Mouse (Mus musculus): ENCODE data around the gene Tmem106a. TPM values are rescaled to one million over a fixed set of nuclear protein-coding genes. Genes with fewer than 3 reads are reported as not detected.

Tmem106a gene
- 1.5 and 1.8 TPM in 2 replicates for polyA plus RNA-seq (2016; fragmentation: Nextera tagmentation; extraction: Ambion mirVana)

- WGBS: 23% methylated on average over 31 of the region's 31 CpGs
- Histone ChIP-seq H3K27me3 (ENCODE audit: poor library complexity, severe bottlenecking) (no peaks in the 10 kb centered on the region), H3K27ac (peak within 1 kb of the TSS; percentile 66), H3K36me3 (replicated peaks) (peaks cover 33% of the 10 kb centered on the region), H3K9me3 (no peaks in the 10 kb centered on the region), H3K4me1 (peaks cover 10% of the 10 kb centered on the region), H3K4me3 (peak within 1 kb of the TSS; percentile 50)
- peak; percentile 64 for DNase-seq (ENCODE audit: extremely low spot score, low spot score)
Observed at GRCm38 (mm10) chr11:101582054-101583035, at the start of gene Tmem106a. Tmem106a (plus strand) TSS chr11:101582242.

GRCm38 (mm10) chr11:101543533-101543932 is 38.5 kb upstream of the Tmem106a start:
- no peak for DNase-seq (ENCODE audit: extremely low spot score, low spot score)
- Histone ChIP-seq H3K36me3 (replicated peaks) (peaks cover 92% of the 10 kb centered on the region), H3K4me3 (no peak overlapping the region), H3K27ac (no peak overlapping the region), H3K9me3 (no peaks in the 10 kb centered on the region), H3K4me1 (peaks cover 7% of the 10 kb centered on the region), H3K27me3 (ENCODE audit: poor library complexity, severe bottlenecking) (no peaks in the 10 kb centered on the region)
- 93% methylated on average over 9 of the region's 9 CpGs for WGBS

GRCm38 (mm10) chr11:101544132-101544531 is 37.9 kb upstream of the Tmem106a start:
- Histone ChIP-seq H3K36me3 (replicated peaks) (peaks cover 93% of the 10 kb centered on the region), H3K4me3 (no peak overlapping the region), H3K27me3 (ENCODE audit: poor library complexity, severe bottlenecking) (no peaks in the 10 kb centered on the region), H3K27ac (no peak overlapping the region), H3K4me1 (peaks cover 7% of the 10 kb centered on the region), H3K9me3 (no peaks in the 10 kb centered on the region)
- DNase-seq (ENCODE audit: extremely low spot score, low spot score): no peak
- 91% methylated on average over 1 of the region's 1 CpGs for WGBS

GRCm38 (mm10) chr11:101548526-101548925 is 33.5 kb upstream of the Tmem106a start:
- no peak for DNase-seq (ENCODE audit: extremely low spot score, low spot score)
- H3K4me1 ChIP-seq: peaks cover 18% of the 10 kb centered on the region
- no peaks in the 10 kb centered on the region for H3K9me3 ChIP-seq
- H3K36me3 ChIP-seq (replicated peaks): peaks cover 63% of the 10 kb centered on the region
- H3K4me3 ChIP-seq: no peak overlapping the region
- no peaks in the 10 kb centered on the region for H3K27me3 ChIP-seq (ENCODE audit: poor library complexity, severe bottlenecking)
- H3K27ac ChIP-seq: no peak overlapping the region

GRCm38 (mm10) chr11:101551751-101552475 is 30.1 kb upstream of the Tmem106a start, which contains the start of the genes Brca1 and Nbr1:
Brca1 (minus strand) TSS chr11:101551955.
Nbr1 (plus strand) TSS chr11:101552149.
- Histone ChIP-seq H3K4me3 (peak within 1 kb of the TSS; percentile 85), H3K36me3 (replicated peaks) (peaks cover 48% of the 10 kb centered on the region), H3K4me1 (peaks cover 31% of the 10 kb centered on the region), H3K27me3 (ENCODE audit: poor library complexity, severe bottlenecking) (no peaks in the 10 kb centered on the region), H3K27ac (peak within 1 kb of the TSS; percentile 98), H3K9me3 (no peaks in the 10 kb centered on the region)
- peak; percentile 98 for DNase-seq (ENCODE audit: extremely low spot score, low spot score)
- under 1% methylated on average over 43 of the region's 43 CpGs for WGBS

- H3K36me3 ChIP-seq (replicated peaks): peaks cover 48% of the 10 kb centered on the region
- H3K27me3 ChIP-seq (ENCODE audit: poor library complexity, severe bottlenecking): no peaks in the 10 kb centered on the region
- H3K9me3 ChIP-seq: no peaks in the 10 kb centered on the region
- DNase-seq (ENCODE audit: extremely low spot score, low spot score): peak; percentile 97
- under 1% methylated on average over 37 of the region's 37 CpGs for WGBS
- peak overlapping the region; percentile 98 for H3K27ac ChIP-seq
- peak overlapping the region; percentile 85 for H3K4me3 ChIP-seq
- peaks cover 31% of the 10 kb centered on the region for H3K4me1 ChIP-seq
Observed at GRCm38 (mm10) chr11:101552476-101553300, 29.4 kb upstream of the Tmem106a start.

- WGBS: 30% methylated on average over 8 of the region's 8 CpGs
- DNase-seq (ENCODE audit: extremely low spot score, low spot score): no peak
- no peaks in the 10 kb centered on the region for H3K9me3 ChIP-seq
- H3K4me1 ChIP-seq: peaks cover 31% of the 10 kb centered on the region
- no peaks in the 10 kb centered on the region for H3K27me3 ChIP-seq (ENCODE audit: poor library complexity, severe bottlenecking)
- H3K36me3 ChIP-seq (replicated peaks): peaks cover 48% of the 10 kb centered on the region
- peak overlapping the region; percentile 98 for H3K27ac ChIP-seq
- H3K4me3 ChIP-seq: peak overlapping the region; percentile 85
Observed at GRCm38 (mm10) chr11:101553354-101553930, 28.6 kb upstream of the Tmem106a start.

GRCm38 (mm10) chr11:101556541-101556940 is 25.5 kb upstream of the Tmem106a start:
- H3K9me3 ChIP-seq: no peaks in the 10 kb centered on the region
- peaks cover 61% of the 10 kb centered on the region for H3K36me3 ChIP-seq (replicated peaks)
- DNase-seq (ENCODE audit: extremely low spot score, low spot score): no peak
- H3K4me3 ChIP-seq: no peak overlapping the region
- no peaks in the 10 kb centered on the region for H3K27me3 ChIP-seq (ENCODE audit: poor library complexity, severe bottlenecking)
- no peak overlapping the region for H3K27ac ChIP-seq
- peaks cover 16% of the 10 kb centered on the region for H3K4me1 ChIP-seq
- WGBS: 95% methylated on average over 7 of the region's 7 CpGs

GRCm38 (mm10) chr11:101556954-101557353 is 25.1 kb upstream of the Tmem106a start:
- Histone ChIP-seq H3K36me3 (replicated peaks) (peaks cover 63% of the 10 kb centered on the region), H3K27ac (no peak overlapping the region), H3K4me3 (no peak overlapping the region), H3K9me3 (no peaks in the 10 kb centered on the region), H3K4me1 (peaks cover 16% of the 10 kb centered on the region), H3K27me3 (ENCODE audit: poor library complexity, severe bottlenecking) (no peaks in the 10 kb centered on the region)
- 88% methylated on average over 2 of the region's 2 CpGs for WGBS
- DNase-seq (ENCODE audit: extremely low spot score, low spot score): no peak

- Histone ChIP-seq H3K9me3 (no peaks in the 10 kb centered on the region), H3K27ac (no peak overlapping the region), H3K36me3 (replicated peaks) (peaks cover 93% of the 10 kb centered on the region), H3K4me3 (no peak overlapping the region), H3K27me3 (ENCODE audit: poor library complexity, severe bottlenecking) (no peaks in the 10 kb centered on the region), H3K4me1 (no peaks in the 10 kb centered on the region)
- DNase-seq (ENCODE audit: extremely low spot score, low spot score): peak; percentile 49
- WGBS: 47% methylated on average over 5 of the region's 5 CpGs
Observed at GRCm38 (mm10) chr11:101562391-101562790, 19.7 kb upstream of the Tmem106a start.

GRCm38 (mm10) chr11:101568421-101568820 is 13.6 kb upstream of the Tmem106a start:
- WGBS: 85% methylated on average over 3 of the region's 3 CpGs
- Histone ChIP-seq H3K4me1 (no peaks in the 10 kb centered on the region), H3K9me3 (no peaks in the 10 kb centered on the region), H3K4me3 (no peak overlapping the region), H3K27me3 (ENCODE audit: poor library complexity, severe bottlenecking) (no peaks in the 10 kb centered on the region), H3K36me3 (replicated peaks) (peaks cover 97% of the 10 kb centered on the region), H3K27ac (no peak overlapping the region)
- DNase-seq (ENCODE audit: extremely low spot score, low spot score): no peak

- no peaks in the 10 kb centered on the region for H3K4me1 ChIP-seq
- DNase-seq (ENCODE audit: extremely low spot score, low spot score): no peak
- 75% methylated on average over 6 of the region's 6 CpGs for WGBS
- no peaks in the 10 kb centered on the region for H3K9me3 ChIP-seq
- H3K27ac ChIP-seq: no peak overlapping the region
- H3K27me3 ChIP-seq (ENCODE audit: poor library complexity, severe bottlenecking): no peaks in the 10 kb centered on the region
- peaks cover 95% of the 10 kb centered on the region for H3K36me3 ChIP-seq (replicated peaks)
- no peak overlapping the region for H3K4me3 ChIP-seq
Observed at GRCm38 (mm10) chr11:101576116-101576515, 5.9 kb upstream of the Tmem106a start.

Measured in forebrain, embryonic 10.5 days (tissue).